7 mouse cellular contexts compared by ENCODE assay signal in the genomic region with DNA sequence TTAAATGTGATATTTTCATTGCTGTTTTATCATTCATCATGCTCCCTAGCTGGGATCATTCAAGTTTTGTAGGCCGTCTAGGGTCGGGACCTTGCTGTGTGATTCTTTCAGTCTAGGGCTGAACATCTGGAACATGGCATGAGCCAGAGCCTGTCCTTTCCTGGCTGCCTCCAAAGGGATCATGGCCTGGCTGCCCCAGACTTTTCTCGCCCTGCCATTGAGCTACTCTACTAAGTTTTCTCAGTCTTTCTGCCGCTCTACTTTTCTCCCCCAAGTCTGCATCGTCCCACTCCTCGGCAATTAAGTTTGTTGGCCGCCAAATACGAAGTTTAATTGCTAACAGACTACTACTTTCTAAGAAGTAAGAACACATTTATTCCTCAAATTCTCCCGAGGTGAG. TPM values are rescaled to one million over a fixed set of nuclear protein-coding genes. Genes with fewer than 3 reads are reported as not detected.
A peak's percentile ranks its signal among the peaks of the same experiment; 100 is the strongest.
DNase-seq lines count a peak whose midpoint lies in the region; ATAC-seq and TF ChIP-seq lines count a peak whose summit lies in the region.

No protein-coding gene starts in this region.

- H3K4me3 ChIP-seq in forebrain, postnatal 0 days (ENCODE audit: low read depth, low read length): peak overlapping the region; percentile 90
- H3K4me3 ChIP-seq in midbrain, postnatal 0 days (ENCODE audit: low read depth, low read length): peak overlapping the region; percentile 59

- H3K9ac ChIP-seq in forebrain, postnatal 0 days: peak overlapping the region; percentile 81
- H3K9ac ChIP-seq in midbrain, postnatal 0 days (replicated peaks; ENCODE audit: low read length, poor library complexity, severe bottlenecking): peak overlapping the region; percentile 83; the same call in 1 of the 2 replicates

- H3K4me1 ChIP-seq in forebrain, postnatal 0 days (ENCODE audit: insufficient read depth): peaks cover 12% of the 10 kb centered on the region
- H3K4me1 ChIP-seq in midbrain, postnatal 0 days (ENCODE audit: insufficient read depth, low read length): peaks cover 5% of the 10 kb centered on the region; the same call in 1 of the 2 replicates

- no peak; the same call in 1 of the 2 replicates for ATAC-seq in forebrain, postnatal 0 days
- ATAC-seq in midbrain, postnatal 0 days (ENCODE audit: low FRiP score): no peak
- no peak for ATAC-seq in CD4-positive, CD25-positive, alpha-beta regulatory T cell, adult 4 months

- H3K9me3 ChIP-seq in forebrain, postnatal 0 days (ENCODE audit: low read length): no peaks in the 10 kb centered on the region
- no peaks in the 10 kb centered on the region for H3K9me3 ChIP-seq in midbrain, postnatal 0 days (ENCODE audit: low read length)

- WGBS in forebrain, postnatal 0 days: 18% methylated on average over 9 of the region's 9 CpGs
- WGBS in midbrain, postnatal 0 days: 14% methylated on average over 9 of the region's 9 CpGs

- no peaks in the 10 kb centered on the region for H3K27me3 ChIP-seq in forebrain, postnatal 0 days (ENCODE audit: insufficient read depth, low read length)
- no peaks in the 10 kb centered on the region for H3K27me3 ChIP-seq in midbrain, postnatal 0 days (ENCODE audit: insufficient read depth, low read length)

- TF ChIP-seq CTCF in forebrain, postnatal 0 days (IDR thresholded peaks at IDR 0.05; ENCODE audit: low read depth): no peak
- TF ChIP-seq CTCF in midbrain, postnatal 0 days (IDR thresholded peaks at IDR 0.05): no peak

- H3K36me3 ChIP-seq in forebrain, postnatal 0 days (ENCODE audit: insufficient read depth): peaks cover 59% of the 10 kb centered on the region
- peaks cover 50% of the 10 kb centered on the region for H3K36me3 ChIP-seq in midbrain, postnatal 0 days (ENCODE audit: insufficient read depth, low read length)

- DNase-seq in thymus, postnatal 4 days: peak; percentile 36
- no peak for DNase-seq in thymus, postnatal 25 days
- no peak for DNase-seq in forebrain, postnatal 0 days
- peak; percentile 29 for DNase-seq in kidney, postnatal 14 days
- no peak for DNase-seq in midbrain, postnatal 0 days (ENCODE audit: low spot score)
- DNase-seq in left cerebral cortex, adult 11 months (ENCODE audit: low spot score): no peak

- H3K27ac ChIP-seq in forebrain, postnatal 0 days (ENCODE audit: low read depth, low read length): peak overlapping the region; percentile 62; the same call in 1 of the 2 replicates
- 0 out of 2 replicates have a peak overlapping the region, but pooled peaks have one; percentile 72 for H3K27ac ChIP-seq in midbrain, postnatal 0 days (ENCODE audit: low read depth, low read length)

- H3K4me2 ChIP-seq in forebrain, postnatal 0 days (ENCODE audit: low read depth): peak overlapping the region; percentile 83
- H3K4me2 ChIP-seq in midbrain, postnatal 0 days (ENCODE audit: low read depth, low read length, poor library complexity, severe bottlenecking): peak overlapping the region; percentile 66

RNA-seq across cellular contexts. Expression of gene Tmem214, which starts 1.2 kb away (rescaled TPM):
- 51.2 and 61.4 TPM in 2 replicates for total RNA-seq in forebrain, postnatal 0 days (2014; rRNA removed)
- 41.7 and 49.2 TPM in 2 replicates for polyA plus RNA-seq in forebrain, postnatal 0 days (2015; fragmentation: Nextera tagmentation; extraction: Ambion mirVana)
- 77.5 and 78.3 TPM in 2 replicates for total RNA-seq in midbrain, postnatal 0 days (2014; rRNA removed)
- polyA plus RNA-seq in midbrain, postnatal 0 days (2015; fragmentation: Nextera tagmentation; extraction: Ambion mirVana): 64.5 and 64.6 TPM in 2 replicates
- polyA plus RNA-seq in CD4-positive, CD25-positive, alpha-beta regulatory T cell, adult 4 months (2017; shearing (Covaris generic)): 10 to 100 TPM; 28.4 to 41.1 TPM

RNA-seq across cellular contexts. Expression of gene Agbl5, which starts 19.5 kb away (rescaled TPM):
- total RNA-seq in forebrain, postnatal 0 days (2014; rRNA removed): 36.6 and 52.2 TPM in 2 replicates
- polyA plus RNA-seq in forebrain, postnatal 0 days (2015; fragmentation: Nextera tagmentation; extraction: Ambion mirVana): 15.3 and 21.5 TPM in 2 replicates
- 50.7 and 73.4 TPM in 2 replicates for total RNA-seq in midbrain, postnatal 0 days (2014; rRNA removed)
- 19.1 and 22.3 TPM in 2 replicates for polyA plus RNA-seq in midbrain, postnatal 0 days (2015; fragmentation: Nextera tagmentation; extraction: Ambion mirVana)
- 1 to 10 TPM; 4.4 to 5.5 TPM for polyA plus RNA-seq in CD4-positive, CD25-positive, alpha-beta regulatory T cell, adult 4 months (2017; shearing (Covaris generic))

RNA-seq across cellular contexts. Expression of gene Ost4, which starts 38.6 kb away (rescaled TPM):
- total RNA-seq in forebrain, postnatal 0 days (2014; rRNA removed): 116 and 130 TPM in 2 replicates
- polyA plus RNA-seq in forebrain, postnatal 0 days (2015; fragmentation: Nextera tagmentation; extraction: Ambion mirVana): 190 and 236 TPM in 2 replicates
- total RNA-seq in midbrain, postnatal 0 days (2014; rRNA removed): 123 and 126 TPM in 2 replicates
- polyA plus RNA-seq in midbrain, postnatal 0 days (2015; fragmentation: Nextera tagmentation; extraction: Ambion mirVana): 175 and 201 TPM in 2 replicates
- polyA plus RNA-seq in CD4-positive, CD25-positive, alpha-beta regulatory T cell, adult 4 months (2017; shearing (Covaris generic)): 100 to 1,000 TPM; 200 to 285 TPM

RNA-seq across cellular contexts. Expression of gene Emilin1, which starts 44.2 kb away (rescaled TPM):
- total RNA-seq in forebrain, postnatal 0 days (2014; rRNA removed): 10.0 and 11.3 TPM in 2 replicates
- polyA plus RNA-seq in forebrain, postnatal 0 days (2015; fragmentation: Nextera tagmentation; extraction: Ambion mirVana): 9.6 and 10.0 TPM in 2 replicates
- total RNA-seq in midbrain, postnatal 0 days (2014; rRNA removed): 7.4 and 11.8 TPM in 2 replicates
- 9.0 and 9.8 TPM in 2 replicates for polyA plus RNA-seq in midbrain, postnatal 0 days (2015; fragmentation: Nextera tagmentation; extraction: Ambion mirVana)
- polyA plus RNA-seq in CD4-positive, CD25-positive, alpha-beta regulatory T cell, adult 4 months (2017; shearing (Covaris generic)): under 1 TPM; 0.32 to 0.90 TPM

RNA-seq across cellular contexts. Expression of gene Khk, which starts 52.2 kb away (rescaled TPM):
- total RNA-seq in forebrain, postnatal 0 days (2014; rRNA removed): 4.5 and 5.3 TPM in 2 replicates
- polyA plus RNA-seq in forebrain, postnatal 0 days (2015; fragmentation: Nextera tagmentation; extraction: Ambion mirVana): 11.7 and 13.2 TPM in 2 replicates
- 1.4 and 12.3 TPM in 2 replicates for total RNA-seq in midbrain, postnatal 0 days (2014; rRNA removed)
- 14.3 and 17.6 TPM in 2 replicates for polyA plus RNA-seq in midbrain, postnatal 0 days (2015; fragmentation: Nextera tagmentation; extraction: Ambion mirVana)
- 10 to 100 TPM; 20.3 to 26.3 TPM for polyA plus RNA-seq in CD4-positive, CD25-positive, alpha-beta regulatory T cell, adult 4 months (2017; shearing (Covaris generic))

Comparison
In these comparisons a context has a peak if more than half of its experiments do, and no peak if none do; other contexts are left out.
1. DNase-seq: peak in thymus, postnatal 4 days (single experiment) and kidney, postnatal 14 days (single experiment); none in thymus, postnatal 25 days (single experiment), forebrain, postnatal 0 days (single experiment), midbrain, postnatal 0 days (single experiment) and left cerebral cortex, adult 11 months (single experiment).